Mouse (Mus musculus) frontal cortex, postnatal 10 days (tissue): ENCODE data around the gene Asmt.

Experiments
- DNase-seq, 2 experiments: peaks; one replicate each; pipeline ENCODE4 v3.0.0; 2022; ENCODE audit warnings: low spot score in 2 of 2, mixed read lengths in 1 of 2

Gene Asmt

GRCm38 (mm10) chrX:170672594-170673092, at the start of gene Asmt:
Gene Asmt, plus strand, starts transcription at chrX:170672644.
- DNase-seq: no peak

GRCm38 (mm10) chrX:170673233-170673951, 948 bp downstream of the Asmt start:
- DNase-seq: no peak

GRCm38 (mm10) chrX:170674229-170674771, 1.9 kb downstream of the Asmt start:
- no peak for DNase-seq

DNA sequence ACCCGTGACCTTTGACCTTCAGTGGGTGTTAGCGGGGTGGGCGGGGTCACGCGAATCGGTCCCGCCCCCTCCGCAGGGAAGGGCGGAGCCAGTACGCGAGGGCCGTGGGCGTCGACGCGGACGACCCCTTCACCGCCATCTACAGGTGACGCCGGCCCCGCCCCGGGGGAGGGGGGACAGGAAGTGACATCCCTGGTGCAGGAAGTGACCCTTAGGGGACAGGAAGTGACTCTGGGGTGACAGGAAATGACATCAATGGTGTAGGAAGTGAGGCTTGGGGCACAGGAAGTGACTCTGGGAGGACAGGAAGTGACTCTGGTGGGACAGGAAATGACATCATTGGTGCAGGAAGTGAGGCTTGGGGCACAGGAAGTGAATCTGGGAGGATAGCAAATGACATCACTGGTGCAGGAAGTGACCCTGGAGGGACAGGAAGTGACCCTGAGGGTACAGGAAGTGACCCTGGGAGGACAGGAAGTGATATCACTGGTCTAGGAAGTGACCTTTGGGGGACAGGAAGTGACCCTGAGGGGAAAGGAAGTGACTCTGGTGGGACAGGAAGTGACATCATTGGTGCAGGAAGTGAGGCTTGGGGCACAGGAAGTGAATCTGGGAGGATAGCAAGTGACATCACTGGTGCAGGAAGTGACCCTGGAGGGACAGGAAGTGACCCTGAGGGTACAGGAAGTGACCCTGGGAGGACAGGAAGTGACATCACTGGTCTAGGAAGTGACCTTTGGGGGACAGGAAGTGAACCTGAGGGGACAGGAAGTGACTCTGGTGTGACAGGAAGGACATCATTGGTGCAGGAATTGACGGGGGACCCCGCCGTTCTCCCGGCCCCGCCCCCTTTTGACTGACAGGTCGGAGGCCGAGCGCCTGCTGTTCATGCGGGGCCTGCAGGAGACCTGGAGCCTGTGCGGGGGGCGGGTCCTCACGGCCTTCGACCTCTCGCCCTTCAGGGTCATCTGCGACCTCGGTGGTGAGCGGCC, 2.7 kb downstream of the Asmt start:
- DNase-seq: no peak

DNA sequence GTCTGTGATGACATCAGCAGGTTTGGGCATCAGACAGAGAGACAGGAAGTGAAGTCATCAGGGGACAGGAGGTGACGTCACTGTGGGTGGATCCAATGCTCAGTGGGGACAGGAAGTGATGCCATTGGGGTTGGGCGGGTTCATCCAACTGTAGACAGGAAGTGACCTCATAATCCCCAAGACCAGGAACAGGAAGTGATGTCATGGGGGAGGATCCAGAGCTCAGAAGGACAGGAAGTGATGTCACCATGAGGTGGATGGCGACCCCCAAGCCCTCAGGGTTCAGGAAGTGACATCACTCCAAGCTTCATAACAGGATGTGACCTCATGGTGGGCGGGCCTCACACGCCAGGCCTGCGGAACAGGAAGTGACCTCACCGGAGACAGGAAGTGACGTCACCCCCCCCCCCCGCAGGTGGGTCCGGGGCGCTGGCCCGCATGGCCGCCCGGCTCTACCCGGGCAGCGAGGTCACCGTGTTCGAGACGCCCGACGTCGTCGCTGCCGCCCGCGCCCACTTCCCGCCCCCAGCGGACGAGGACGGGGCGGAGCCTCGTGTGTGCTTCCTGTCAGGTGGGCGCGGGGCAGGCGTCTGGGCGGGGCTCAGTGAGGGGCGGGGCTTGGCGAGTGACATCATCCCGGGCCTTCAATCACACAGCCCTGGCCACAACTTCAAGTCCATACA, 3.6 kb downstream of the Asmt start:
- DNase-seq: no peak

DNA sequence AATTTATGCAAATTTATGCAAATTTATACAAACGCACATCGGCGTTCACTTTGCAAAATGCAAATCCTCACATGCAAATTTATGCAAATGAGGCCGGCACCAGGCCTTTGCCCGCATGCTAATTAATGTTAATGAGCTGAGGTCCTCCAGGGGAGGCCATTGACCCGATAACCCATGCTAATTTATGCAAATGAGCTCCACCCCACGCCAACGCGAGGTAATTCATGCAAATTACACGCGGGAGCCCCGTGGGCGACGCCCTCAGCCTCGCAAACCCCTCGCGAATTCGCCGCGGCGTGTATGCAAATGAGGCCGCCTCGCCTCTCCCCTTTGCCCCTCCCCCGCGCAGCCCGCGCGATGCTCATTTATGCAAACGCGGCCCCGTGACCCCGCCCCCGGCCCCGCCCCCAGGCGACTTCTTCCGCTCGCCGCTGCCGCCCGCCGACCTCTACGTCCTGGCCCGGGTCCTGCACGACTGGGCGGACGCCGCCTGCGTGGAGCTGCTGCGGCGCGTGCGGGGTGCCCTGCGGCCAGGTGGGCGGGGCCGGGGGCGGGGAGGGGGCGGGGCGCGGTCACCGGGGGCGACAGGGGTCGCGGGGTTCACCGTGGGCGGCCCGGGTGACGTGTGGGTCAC, 4.3 kb downstream of the Asmt start:
- no peak for DNase-seq

DNA sequence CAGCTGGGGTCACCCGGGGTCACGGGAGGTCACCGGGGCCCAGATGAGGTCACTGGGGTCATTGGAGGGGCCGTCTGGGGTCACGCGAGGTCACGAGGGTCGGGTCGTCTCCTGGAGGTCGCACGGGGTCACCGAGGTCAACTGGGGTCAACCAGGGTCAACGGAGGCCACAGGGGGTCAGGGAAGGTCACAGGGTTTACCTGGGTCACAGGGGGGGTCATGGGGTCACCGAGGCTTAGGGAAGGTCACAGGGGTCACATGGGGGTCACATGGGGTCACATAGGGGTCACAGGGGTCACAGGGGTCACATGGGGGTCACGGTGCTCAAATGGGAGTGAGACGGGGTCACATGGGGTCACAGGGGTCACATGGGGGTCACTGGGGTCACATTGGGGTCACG, 4.8 kb downstream of the Asmt start:
- no peak for DNase-seq

GRCm38 (mm10) chrX:170677680-170678079, 5.2 kb downstream of the Asmt start:
- no peak for DNase-seq
